Mouse (Mus musculus): ENCODE data around the gene Tshz3. TPM values are rescaled to one million over a fixed set of nuclear protein-coding genes. Genes with fewer than 3 reads are reported as not detected.

Gene Tshz3
- polyA plus RNA-seq, 1 experiment from 2014 or later = 2.2 TPM

DNA sequence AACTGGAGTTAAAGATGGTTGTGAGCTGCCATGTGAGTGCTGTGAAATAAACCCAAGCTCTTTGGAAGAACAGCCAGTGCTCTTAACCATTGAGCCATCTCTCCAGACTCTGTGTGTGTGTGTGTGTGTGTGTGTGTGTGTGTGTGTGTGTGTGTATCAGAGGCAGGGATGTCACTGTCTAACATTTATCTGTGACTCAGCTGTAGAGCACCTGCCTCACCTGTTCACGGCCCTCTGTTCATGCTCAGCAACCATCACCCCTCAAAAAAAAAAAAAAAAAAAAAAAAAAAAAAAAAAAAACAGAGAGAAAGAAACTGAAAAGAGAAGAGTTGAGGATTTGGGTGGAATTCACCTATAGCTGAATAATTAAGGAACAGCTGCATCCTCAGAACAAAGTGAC lies 10.4 kb upstream of the Tshz3 start:
- no peak for ATAC-seq
- H3K36me3 ChIP-seq (ENCODE audit: control insufficient read depth, insufficient read depth) = no peaks in the 10 kb centered on the region
- 82% methylated on average over 1 of the region's 1 CpGs for WGBS
- no peak overlapping the region for H3K4me3 ChIP-seq (ENCODE audit: low read depth, low read length)
- no peaks in the 10 kb centered on the region for H3K4me1 ChIP-seq (replicated peaks; ENCODE audit: control insufficient read depth, insufficient read depth, low read length)
- no peak overlapping the region for H3K4me2 ChIP-seq (replicated peaks; ENCODE audit: low read depth)
- no peak overlapping the region for H3K9ac ChIP-seq (ENCODE audit: low read depth, low read length)
- TF ChIP-seq CTCF (IDR thresholded peaks at IDR 0.05; ENCODE audit: low read depth) = no peak
- H3K27ac ChIP-seq (ENCODE audit: low read depth, low read length) = no peak overlapping the region
- no peaks in the 10 kb centered on the region for H3K9me3 ChIP-seq (ENCODE audit: control insufficient read depth)
- peaks cover 17% of the 10 kb centered on the region; the same call in 1 of the 2 replicates for H3K27me3 ChIP-seq (replicated peaks; ENCODE audit: control insufficient read depth, insufficient read depth, low read length)

DNA sequence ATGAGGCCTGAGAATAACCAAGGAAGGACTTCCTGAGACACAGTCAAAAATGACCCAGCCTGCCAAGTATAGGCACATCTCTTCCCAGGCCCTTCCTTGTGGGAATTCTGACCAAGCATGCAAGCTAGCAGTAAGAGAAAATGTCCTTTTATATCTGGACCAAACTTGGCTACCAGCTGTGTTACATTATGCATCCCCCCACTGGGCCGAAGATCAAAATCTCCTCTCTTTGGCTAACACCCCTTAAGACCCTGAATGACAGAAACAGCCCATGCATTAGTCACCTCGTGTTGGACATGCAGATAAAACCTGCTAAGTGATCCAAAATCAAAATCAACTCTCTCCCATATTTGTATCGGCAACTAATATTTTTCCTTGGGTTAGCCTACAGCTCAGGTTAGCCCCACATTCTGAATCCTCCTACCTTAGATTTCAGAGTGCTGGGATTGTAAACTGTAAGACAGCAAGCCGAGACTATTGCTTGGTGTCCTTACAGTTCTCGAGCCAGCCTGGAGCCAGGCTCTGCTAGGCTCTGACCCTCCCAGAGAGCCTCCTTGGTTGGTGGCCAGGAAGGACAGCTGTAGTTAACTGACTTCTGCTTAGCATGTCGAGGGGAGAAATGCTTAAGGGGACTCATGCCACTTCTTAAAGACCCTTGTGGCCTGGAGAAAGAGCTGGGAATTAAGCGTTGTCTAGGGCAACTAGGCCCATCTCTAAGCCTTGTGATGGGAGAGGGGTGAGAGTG lies 8.7 kb upstream of the Tshz3 start:
- H3K36me3 ChIP-seq (ENCODE audit: control insufficient read depth, insufficient read depth) = no peaks in the 10 kb centered on the region
- H3K27ac ChIP-seq (ENCODE audit: low read depth, low read length) = no peak overlapping the region
- H3K4me3 ChIP-seq (ENCODE audit: low read depth, low read length) = no peak overlapping the region
- H3K4me1 ChIP-seq (replicated peaks; ENCODE audit: control insufficient read depth, insufficient read depth, low read length) = no peaks in the 10 kb centered on the region
- peaks cover 30% of the 10 kb centered on the region for H3K27me3 ChIP-seq (replicated peaks; ENCODE audit: control insufficient read depth, insufficient read depth, low read length)
- H3K9ac ChIP-seq (ENCODE audit: low read depth, low read length) = no peak overlapping the region
- no peak for ATAC-seq
- no peaks in the 10 kb centered on the region for H3K9me3 ChIP-seq (ENCODE audit: control insufficient read depth)
- no peak overlapping the region for H3K4me2 ChIP-seq (replicated peaks; ENCODE audit: low read depth)
- TF ChIP-seq CTCF (IDR thresholded peaks at IDR 0.05; ENCODE audit: low read depth) = no peak
- WGBS = 63% methylated on average over 7 of the region's 7 CpGs

DNA sequence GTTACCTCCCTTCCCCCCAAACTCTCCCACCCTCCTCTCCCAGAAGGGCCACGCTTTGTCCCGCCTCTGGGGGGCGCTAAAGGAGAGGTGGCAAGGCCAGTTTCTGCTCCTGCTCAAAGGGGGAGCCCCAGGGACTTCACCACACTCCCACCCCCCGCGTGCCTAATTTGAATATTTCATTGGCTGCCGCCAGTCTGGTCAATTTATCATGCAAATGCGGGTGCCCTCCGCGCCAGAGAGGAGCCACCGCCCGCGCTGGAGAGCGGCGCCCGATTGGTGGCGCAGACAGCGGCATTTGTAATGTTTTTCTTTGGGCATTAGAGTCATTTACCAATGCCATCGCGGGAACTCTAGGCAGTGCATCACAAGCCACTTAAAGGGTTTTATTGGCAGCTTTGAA lies 7.4 kb upstream of the Tshz3 start:
- Histone ChIP-seq H3K4me1 (replicated peaks; ENCODE audit: control insufficient read depth, insufficient read depth, low read length) (no peaks in the 10 kb centered on the region), H3K27me3 (replicated peaks; ENCODE audit: control insufficient read depth, insufficient read depth, low read length) (peaks cover 43% of the 10 kb centered on the region), H3K9ac (ENCODE audit: low read depth, low read length) (no peak overlapping the region), H3K36me3 (ENCODE audit: control insufficient read depth, insufficient read depth) (no peaks in the 10 kb centered on the region), H3K27ac (ENCODE audit: low read depth, low read length) (no peak overlapping the region), H3K9me3 (ENCODE audit: control insufficient read depth) (no peaks in the 10 kb centered on the region), H3K4me2 (replicated peaks; ENCODE audit: low read depth) (peak overlapping the region; percentile 41), H3K4me3 (ENCODE audit: low read depth, low read length) (no peak overlapping the region)
- no peak for ATAC-seq
- WGBS = 2% methylated on average over 19 of the region's 19 CpGs
- peak; percentile 55 for TF ChIP-seq CTCF (IDR thresholded peaks at IDR 0.05; ENCODE audit: low read depth)

DNA sequence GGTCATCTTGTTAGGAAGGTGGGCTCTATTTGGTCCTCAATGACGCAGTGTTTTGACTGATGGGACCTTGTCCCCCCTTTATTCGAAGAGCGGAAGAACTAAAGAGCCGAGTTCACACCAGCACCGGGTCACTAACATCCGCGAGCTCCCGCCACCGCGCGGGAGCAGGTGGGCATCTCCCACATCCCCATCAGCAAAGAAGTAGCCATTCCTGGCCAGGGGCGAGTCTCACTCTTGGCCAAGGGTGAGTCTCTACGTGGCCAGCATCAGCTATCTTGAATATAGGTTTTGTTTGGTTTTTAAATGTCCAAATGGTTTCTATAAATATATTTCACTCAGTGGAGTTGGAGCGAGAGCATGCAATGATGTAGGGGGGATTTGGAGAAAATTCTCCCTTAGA lies 6.3 kb upstream of the Tshz3 start:
- no peak for TF ChIP-seq CTCF (IDR thresholded peaks at IDR 0.05; ENCODE audit: low read depth)
- H3K9me3 ChIP-seq (ENCODE audit: control insufficient read depth) = no peaks in the 10 kb centered on the region
- no peaks in the 10 kb centered on the region for H3K4me1 ChIP-seq (replicated peaks; ENCODE audit: control insufficient read depth, insufficient read depth, low read length)
- peaks cover 53% of the 10 kb centered on the region for H3K27me3 ChIP-seq (replicated peaks; ENCODE audit: control insufficient read depth, insufficient read depth, low read length)
- no peak for ATAC-seq
- WGBS = 3% methylated on average over 14 of the region's 14 CpGs
- no peak overlapping the region for H3K27ac ChIP-seq (ENCODE audit: low read depth, low read length)
- no peaks in the 10 kb centered on the region for H3K36me3 ChIP-seq (ENCODE audit: control insufficient read depth, insufficient read depth)
- H3K9ac ChIP-seq (ENCODE audit: low read depth, low read length) = no peak overlapping the region
- H3K4me2 ChIP-seq (replicated peaks; ENCODE audit: low read depth) = peak overlapping the region; percentile 41
- peak overlapping the region; percentile 11 for H3K4me3 ChIP-seq (ENCODE audit: low read depth, low read length)

DNA sequence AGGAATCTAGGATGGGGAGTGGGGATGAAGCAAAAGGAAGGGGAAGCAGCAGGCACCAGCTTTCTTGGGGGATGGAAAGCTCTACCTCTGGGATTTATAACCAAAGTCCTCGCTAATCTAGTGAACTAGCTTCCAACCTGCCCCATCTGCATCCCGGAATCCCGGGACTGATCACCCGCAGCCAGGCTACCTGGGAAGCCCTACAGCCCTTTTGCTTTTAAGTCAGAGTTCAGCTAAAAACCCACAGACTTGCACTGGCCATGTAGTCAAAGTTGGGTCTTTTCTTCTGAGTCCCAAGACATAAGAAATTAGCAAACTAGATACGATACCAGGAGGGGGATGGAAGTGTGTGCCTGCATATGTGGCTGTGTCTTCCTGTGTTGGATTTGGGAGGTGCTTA lies 5.5 kb upstream of the Tshz3 start:
- Histone ChIP-seq H3K36me3 (ENCODE audit: control insufficient read depth, insufficient read depth) (no peaks in the 10 kb centered on the region), H3K27ac (ENCODE audit: low read depth, low read length) (no peak overlapping the region), H3K9me3 (ENCODE audit: control insufficient read depth) (no peaks in the 10 kb centered on the region), H3K9ac (ENCODE audit: low read depth, low read length) (no peak overlapping the region), H3K4me1 (replicated peaks; ENCODE audit: control insufficient read depth, insufficient read depth, low read length) (no peaks in the 10 kb centered on the region), H3K4me3 (ENCODE audit: low read depth, low read length) (0 out of 2 replicates have a peak overlapping the region, but pooled peaks have one; percentile 11), H3K4me2 (replicated peaks; ENCODE audit: low read depth) (peak overlapping the region; percentile 41), H3K27me3 (replicated peaks; ENCODE audit: control insufficient read depth, insufficient read depth, low read length) (peaks cover 54% of the 10 kb centered on the region)
- 16% methylated on average over 5 of the region's 5 CpGs for WGBS
- TF ChIP-seq CTCF (IDR thresholded peaks at IDR 0.05; ENCODE audit: low read depth) = no peak
- ATAC-seq = no peak

DNA sequence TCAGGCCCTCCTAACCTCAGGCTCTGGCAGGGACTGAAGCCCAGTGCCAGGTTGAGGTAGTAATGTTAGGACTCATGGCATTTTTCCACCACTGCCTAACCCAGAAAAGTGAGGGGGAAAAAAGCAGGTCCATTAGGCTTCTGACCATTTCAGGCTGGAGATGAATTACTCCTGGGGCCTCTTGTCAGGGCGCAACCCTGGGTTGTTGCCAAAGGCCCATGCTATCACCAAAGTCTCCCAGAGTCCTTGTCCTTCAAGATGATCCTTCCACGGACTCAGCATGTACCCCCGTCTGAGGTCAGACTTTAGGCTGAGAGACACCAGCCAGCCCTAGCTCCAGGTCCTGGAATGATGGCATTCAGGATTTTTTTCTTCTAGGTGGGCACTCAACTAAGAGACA lies 4.8 kb upstream of the Tshz3 start:
- no peak for TF ChIP-seq CTCF (IDR thresholded peaks at IDR 0.05; ENCODE audit: low read depth)
- H3K27me3 ChIP-seq (replicated peaks; ENCODE audit: control insufficient read depth, insufficient read depth, low read length) = peaks cover 60% of the 10 kb centered on the region
- WGBS = 38% methylated on average over 3 of the region's 3 CpGs
- H3K4me1 ChIP-seq (replicated peaks; ENCODE audit: control insufficient read depth, insufficient read depth, low read length) = no peaks in the 10 kb centered on the region
- no peak overlapping the region for H3K27ac ChIP-seq (ENCODE audit: low read depth, low read length)
- no peak overlapping the region for H3K9ac ChIP-seq (ENCODE audit: low read depth, low read length)
- no peak for ATAC-seq
- no peaks in the 10 kb centered on the region for H3K9me3 ChIP-seq (ENCODE audit: control insufficient read depth)
- H3K4me2 ChIP-seq (replicated peaks; ENCODE audit: low read depth) = no peak overlapping the region
- no peaks in the 10 kb centered on the region for H3K36me3 ChIP-seq (ENCODE audit: control insufficient read depth, insufficient read depth)
- no peak overlapping the region for H3K4me3 ChIP-seq (ENCODE audit: low read depth, low read length)

Data from intestine, postnatal 0 days (tissue).